Mouse (Mus musculus) embryonic facial prominence, embryonic 13.5 days (tissue): ENCODE measurements around the gene Tgfbr3l. TPM values are rescaled to one million over a fixed set of nuclear protein-coding genes. Genes with fewer than 3 reads are reported as not detected.

Source experiments
- ATAC-seq: fragments of 200-750 bp; cut with Nextera tagmentation; 2 replicates; pipeline ENCODE4 v1.8.0; 2017; ENCODE audit warnings: low read depth; ENCODE audit not compliant: insufficient number of reproducible peaks, insufficient read depth, low FRiP score, low TSS enrichment
- H3K27ac ChIP-seq: fragments of 300-500 bp; sonication (generic); 2 replicates; pipeline ENCODE4 v1.5.1; 2015; ENCODE audit warnings: moderate library complexity, mild to moderate bottlenecking, inconsistent platforms
- H3K27me3 ChIP-seq: fragments of 300-500 bp; sonication (generic); 2 replicates; pipeline ENCODE4 v1.6.1; 2015; ENCODE audit warnings: mild to moderate bottlenecking, inconsistent platforms
- H3K36me3 ChIP-seq: fragments of 300-500 bp; sonication (generic); 2 replicates; pipeline ENCODE4 v1.6.1; 2015; ENCODE audit warnings: mild to moderate bottlenecking, inconsistent platforms
- H3K4me1 ChIP-seq: fragments of 300-500 bp; sonication (generic); 2 replicates; pipeline ENCODE4 v1.6.1; 2015; ENCODE audit warnings: inconsistent platforms
- H3K4me2 ChIP-seq: fragments of 300-500 bp; sonication (generic); 2 replicates; pipeline ENCODE4 v1.6.1; 2015; ENCODE audit warnings: moderate library complexity, mild to moderate bottlenecking, inconsistent platforms
- H3K4me3 ChIP-seq: fragments of 300-500 bp; sonication (generic); 2 replicates; pipeline ENCODE4 v1.5.1; 2015; ENCODE audit warnings: mild to moderate bottlenecking, inconsistent platforms
- H3K9ac ChIP-seq: fragments of 300-500 bp; sonication (generic); 2 replicates; pipeline ENCODE4 v1.6.1; 2015; ENCODE audit warnings: mild to moderate bottlenecking, inconsistent platforms
- H3K9me3 ChIP-seq: fragments of 300-500 bp; sonication (generic); 2 replicates; pipeline ENCODE4 v1.6.1; 2016; ENCODE audit warnings: inconsistent platforms
- WGBS: fragments of 180-500 bp; shearing (Covaris S2); methylation state at CpG from one replicate; pipeline ENCODE4 v1.1.7; 2015; ENCODE audit warnings: mixed read lengths; 5-methylcytosine and 5-hydroxymethylcytosine counted together
- polyA plus RNA-seq: library from polyadenylated mRNA; unstranded; fragments of >200 nt; fragmentation: Nextera tagmentation; extraction: Ambion mirVana; gene quantifications from 2 replicates; pipeline ENCODE4 v1.2.1, GENCODE M21; 2015

Tgfbr3l gene
- polyA plus RNA-seq, 1 experiment from 2014 or later = 7.3 TPM

DNA sequence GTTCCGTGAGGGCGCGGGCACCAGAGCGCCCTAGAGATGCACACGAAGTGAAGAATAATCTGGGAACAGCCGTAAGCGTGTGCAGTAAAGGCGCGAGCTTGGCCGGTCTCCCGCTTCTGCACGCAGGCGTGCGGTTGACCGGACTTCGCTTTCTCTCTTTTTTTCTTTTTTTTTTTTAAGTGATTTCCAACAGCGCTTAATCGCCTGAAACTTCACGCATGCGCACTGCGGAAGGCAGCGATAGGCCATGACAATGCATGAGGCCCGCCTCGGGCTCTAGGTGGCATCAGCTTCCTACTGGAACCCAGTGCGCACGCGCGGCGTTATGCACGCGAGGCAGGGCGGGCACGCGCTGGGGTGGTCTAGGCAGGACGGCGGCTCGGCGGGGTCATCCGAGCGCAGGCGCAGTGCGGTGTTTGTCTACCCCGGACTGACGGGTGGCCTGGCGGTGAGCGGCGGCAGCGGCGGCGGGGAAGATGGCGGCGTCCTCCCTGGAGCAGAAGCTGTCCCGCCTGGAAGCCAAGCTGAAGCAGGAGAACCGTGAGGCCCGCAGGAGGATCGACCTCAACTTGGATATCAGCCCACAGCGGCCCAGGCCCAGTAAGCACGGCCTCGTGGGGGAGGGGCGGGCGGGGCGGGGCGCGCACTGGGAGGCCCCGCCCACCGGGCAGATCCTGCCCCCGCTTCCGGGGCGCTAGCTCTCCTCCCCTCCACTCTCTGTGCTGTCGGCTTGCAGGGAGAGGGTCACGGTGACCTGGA is 9.4 kb upstream of the Tgfbr3l start, which contains the start of the genes Map2k7 and Gm49320:
Gene Map2k7, plus strand, starts transcription at position 307 of the 759 bp plus-strand sequence.
Gene Gm49320, plus strand, starts transcription at position 432 of the 759 bp plus-strand sequence.
- ATAC-seq = peak; percentile 93
- Histone ChIP-seq H3K9me3 (no peaks in the 10 kb centered on the region), H3K36me3 (peaks cover 20% of the 10 kb centered on the region), H3K4me2 (peak within 1 kb of the TSS; percentile 89), H3K27ac (peak within 1 kb of the TSS; percentile 97), H3K27me3 (no peaks in the 10 kb centered on the region), H3K9ac (peak within 1 kb of the TSS; percentile 85), H3K4me3 (peak within 1 kb of the TSS; percentile 79), H3K4me1 (peaks cover 25% of the 10 kb centered on the region)
- 0% methylated on average over 62 of the region's 71 CpGs for WGBS

DNA sequence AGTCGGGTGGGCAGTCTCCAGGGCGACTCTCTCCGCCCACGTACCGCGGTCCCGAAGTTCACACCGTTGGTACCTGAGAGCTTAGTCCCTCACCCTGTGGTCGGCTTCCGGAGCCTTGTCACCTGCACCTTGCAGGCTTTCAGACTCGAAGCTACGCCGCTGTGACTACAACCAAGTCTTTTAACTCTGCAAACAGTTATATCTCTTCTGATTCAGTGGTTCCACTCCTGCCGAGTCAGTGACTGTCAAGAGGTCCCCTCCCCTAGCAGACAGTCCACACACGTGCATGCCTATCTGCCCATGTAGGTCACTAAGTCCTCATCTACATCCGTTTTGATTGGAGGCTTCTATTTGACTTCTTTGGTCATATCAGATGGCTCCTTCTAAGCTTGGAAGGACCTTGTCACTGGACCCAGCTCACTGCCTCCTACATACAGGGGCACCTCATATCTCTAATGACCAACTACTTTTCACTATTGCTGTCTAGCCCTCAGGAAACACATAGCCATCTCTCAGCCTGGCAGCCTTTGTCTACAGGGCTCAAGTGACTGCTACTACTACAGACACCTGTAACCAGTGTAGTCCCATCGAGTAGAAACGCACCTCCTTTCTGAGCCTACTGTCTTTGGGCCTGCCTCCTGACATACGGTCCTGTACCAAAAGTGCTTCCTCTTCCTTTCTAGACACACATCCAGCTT is 8.7 kb upstream of the Tgfbr3l start:
- no peak for ATAC-seq
- Histone ChIP-seq H3K9ac (peak overlapping the region; percentile 85), H3K4me1 (peaks cover 25% of the 10 kb centered on the region), H3K36me3 (peaks cover 28% of the 10 kb centered on the region), H3K27ac (peak overlapping the region; percentile 97), H3K4me2 (peak overlapping the region; percentile 89), H3K4me3 (peak overlapping the region; percentile 79), H3K27me3 (no peaks in the 10 kb centered on the region), H3K9me3 (no peaks in the 10 kb centered on the region)
- WGBS = 13% methylated on average over 19 of the region's 19 CpGs

DNA sequence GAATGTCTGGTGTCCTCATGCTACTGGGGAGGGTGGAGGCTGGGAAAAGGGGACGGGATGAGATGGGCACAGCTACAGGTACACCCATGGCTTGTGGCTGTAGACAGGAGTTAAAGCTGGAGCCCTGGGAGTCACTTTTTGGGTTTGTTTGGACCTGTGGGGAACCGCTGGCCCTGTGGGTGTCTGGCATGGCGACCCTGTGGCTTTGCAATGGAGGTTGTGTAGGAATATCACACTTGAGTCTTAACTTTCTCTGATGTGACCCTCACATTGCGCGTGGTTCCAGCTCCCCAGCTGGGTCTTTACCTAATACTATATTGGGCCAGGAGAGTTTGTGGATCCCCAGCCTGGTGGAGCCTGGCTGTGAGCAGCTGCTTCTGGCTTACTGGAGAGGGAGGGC is 3.0 kb upstream of the Tgfbr3l start:
- H3K9me3 ChIP-seq = no peaks in the 10 kb centered on the region
- no peaks in the 10 kb centered on the region; the same call in 1 of the 2 replicates for H3K27me3 ChIP-seq
- no peak overlapping the region for H3K4me2 ChIP-seq
- H3K4me3 ChIP-seq = no peak overlapping the region
- H3K27ac ChIP-seq = no peak overlapping the region
- ATAC-seq = no peak
- peaks cover 25% of the 10 kb centered on the region for H3K4me1 ChIP-seq
- peaks cover 84% of the 10 kb centered on the region for H3K36me3 ChIP-seq
- peak overlapping the region; percentile 11; the same call in 1 of the 2 replicates for H3K9ac ChIP-seq
- WGBS = 95% methylated on average over 5 of the region's 5 CpGs

DNA sequence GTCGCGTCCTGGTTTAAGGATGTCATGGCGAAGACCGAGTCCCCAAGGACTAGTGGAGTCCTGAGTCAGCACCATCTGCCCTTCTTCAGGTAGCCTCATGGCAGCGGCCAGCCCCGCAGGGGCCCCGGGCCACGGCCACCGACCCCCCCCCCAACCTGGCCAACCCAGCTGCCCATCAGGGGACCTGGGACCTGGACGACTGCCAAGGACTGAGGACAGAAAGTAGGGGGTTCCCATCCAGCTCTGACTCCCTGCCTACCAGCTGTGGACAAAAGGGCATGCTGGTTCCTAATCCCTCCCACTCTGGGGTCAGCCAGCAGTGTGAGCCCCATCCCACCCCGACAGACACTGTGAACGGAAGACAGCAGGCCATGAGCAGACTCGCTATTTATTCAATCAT is 2.3 kb upstream of the Tgfbr3l start:
- H3K9ac ChIP-seq = no peak overlapping the region
- H3K4me3 ChIP-seq = no peak overlapping the region
- no peaks in the 10 kb centered on the region for H3K9me3 ChIP-seq
- no peak overlapping the region for H3K4me2 ChIP-seq
- H3K27ac ChIP-seq = no peak overlapping the region
- H3K4me1 ChIP-seq = peaks cover 23% of the 10 kb centered on the region
- peaks cover 87% of the 10 kb centered on the region for H3K36me3 ChIP-seq
- ATAC-seq = no peak
- 92% methylated on average over 13 of the region's 13 CpGs for WGBS
- no peaks in the 10 kb centered on the region; the same call in 1 of the 2 replicates for H3K27me3 ChIP-seq

DNA sequence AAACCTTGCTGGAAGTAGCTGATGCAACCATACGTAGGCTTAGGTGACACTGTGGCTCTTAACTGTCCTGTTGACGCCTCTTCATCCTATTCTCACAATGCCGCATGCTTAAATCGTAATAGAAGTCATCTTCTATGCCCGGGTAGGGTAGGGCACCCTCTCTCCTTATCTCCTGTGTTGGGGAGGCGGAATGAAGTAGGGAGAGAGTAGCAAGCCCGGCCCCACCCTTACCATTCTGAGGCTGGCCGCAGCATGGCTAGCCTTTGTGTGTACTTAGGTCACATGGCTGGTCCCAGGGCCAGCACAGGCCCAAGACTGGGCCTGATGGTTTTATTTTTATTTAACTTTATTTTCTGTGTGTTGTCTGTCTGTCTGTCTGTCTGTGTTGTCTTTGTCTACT is 773 bp upstream of the Tgfbr3l start:
- no peak for ATAC-seq
- H3K27ac ChIP-seq = no peak overlapping the region
- no peaks in the 10 kb centered on the region; the same call in 1 of the 2 replicates for H3K27me3 ChIP-seq
- no peak overlapping the region for H3K9ac ChIP-seq
- 92% methylated on average over 8 of the region's 8 CpGs for WGBS
- H3K4me3 ChIP-seq = no peak overlapping the region
- no peak overlapping the region for H3K4me2 ChIP-seq
- no peaks in the 10 kb centered on the region for H3K9me3 ChIP-seq
- peaks cover 22% of the 10 kb centered on the region for H3K4me1 ChIP-seq
- peaks cover 80% of the 10 kb centered on the region for H3K36me3 ChIP-seq

DNA sequence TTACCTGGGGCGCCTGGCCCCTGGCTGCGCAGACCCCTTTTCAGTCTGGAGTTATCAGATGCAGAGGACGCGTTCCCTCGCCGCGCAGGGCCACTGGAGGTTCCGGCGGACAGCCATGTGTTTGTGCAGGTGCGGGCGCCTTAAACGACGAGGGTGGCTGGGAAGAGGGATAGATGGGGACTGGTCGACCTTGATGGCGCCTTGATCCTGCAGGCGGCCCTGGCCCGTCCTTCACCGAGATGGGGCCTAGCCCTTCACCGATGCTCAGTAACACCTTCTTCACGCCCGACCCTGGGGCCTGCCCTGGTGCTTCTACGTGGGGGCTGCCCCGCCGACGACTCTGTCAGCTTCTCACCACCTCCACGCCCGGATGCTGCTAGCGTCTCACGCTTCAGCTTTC is 1.2 kb downstream of the Tgfbr3l start:
- Histone ChIP-seq H3K4me1 (peaks cover 34% of the 10 kb centered on the region), H3K9me3 (no peaks in the 10 kb centered on the region), H3K9ac (peak overlapping the region; percentile 55), H3K36me3 (peaks cover 61% of the 10 kb centered on the region), H3K4me2 (no peak overlapping the region), H3K27me3 (no peaks in the 10 kb centered on the region; the same call in 1 of the 2 replicates), H3K27ac (no peak overlapping the region), H3K4me3 (no peak overlapping the region)
- no peak for ATAC-seq
- WGBS = 23% methylated on average over 29 of the region's 29 CpGs

DNA sequence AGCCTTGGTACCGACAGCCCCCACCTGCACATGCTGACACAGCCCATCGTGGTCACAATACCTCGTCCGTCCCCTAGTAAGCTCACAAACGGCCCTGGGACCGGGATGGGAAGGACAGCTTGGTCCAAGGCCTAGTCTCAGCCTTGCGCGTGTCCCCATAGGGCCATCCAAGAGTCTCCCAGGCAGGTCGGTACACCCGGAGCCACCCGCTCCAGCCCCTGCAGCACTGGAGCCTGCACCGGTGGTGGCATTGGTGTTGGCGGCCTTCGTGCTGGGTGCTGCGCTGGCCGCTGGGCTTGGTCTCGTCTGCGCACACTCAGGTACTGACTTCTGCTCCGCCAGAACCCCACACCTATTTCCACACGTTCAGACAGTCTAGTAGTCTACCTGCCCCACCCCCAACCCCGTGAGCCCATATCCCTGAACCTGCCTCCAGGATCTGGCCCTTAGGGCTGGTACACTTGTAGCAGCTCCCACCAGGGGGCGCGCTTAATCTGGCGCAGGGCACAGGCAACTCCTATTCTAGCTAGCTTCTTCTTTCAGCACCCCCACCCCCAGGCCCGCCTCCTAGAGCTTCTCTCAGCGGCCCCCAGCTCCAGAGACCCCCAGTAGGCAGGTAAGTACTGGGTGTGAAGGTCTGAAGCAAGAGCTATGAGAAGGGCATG is 2.4 kb downstream of the Tgfbr3l start:
- Histone ChIP-seq H3K9ac (no peak overlapping the region), H3K27ac (no peak overlapping the region), H3K4me2 (no peak overlapping the region), H3K4me3 (no peak overlapping the region), H3K27me3 (no peaks in the 10 kb centered on the region; the same call in 1 of the 2 replicates), H3K4me1 (peaks cover 37% of the 10 kb centered on the region), H3K9me3 (no peaks in the 10 kb centered on the region), H3K36me3 (peaks cover 61% of the 10 kb centered on the region)
- WGBS = 34% methylated on average over 26 of the region's 26 CpGs
- ATAC-seq = no peak

DNA sequence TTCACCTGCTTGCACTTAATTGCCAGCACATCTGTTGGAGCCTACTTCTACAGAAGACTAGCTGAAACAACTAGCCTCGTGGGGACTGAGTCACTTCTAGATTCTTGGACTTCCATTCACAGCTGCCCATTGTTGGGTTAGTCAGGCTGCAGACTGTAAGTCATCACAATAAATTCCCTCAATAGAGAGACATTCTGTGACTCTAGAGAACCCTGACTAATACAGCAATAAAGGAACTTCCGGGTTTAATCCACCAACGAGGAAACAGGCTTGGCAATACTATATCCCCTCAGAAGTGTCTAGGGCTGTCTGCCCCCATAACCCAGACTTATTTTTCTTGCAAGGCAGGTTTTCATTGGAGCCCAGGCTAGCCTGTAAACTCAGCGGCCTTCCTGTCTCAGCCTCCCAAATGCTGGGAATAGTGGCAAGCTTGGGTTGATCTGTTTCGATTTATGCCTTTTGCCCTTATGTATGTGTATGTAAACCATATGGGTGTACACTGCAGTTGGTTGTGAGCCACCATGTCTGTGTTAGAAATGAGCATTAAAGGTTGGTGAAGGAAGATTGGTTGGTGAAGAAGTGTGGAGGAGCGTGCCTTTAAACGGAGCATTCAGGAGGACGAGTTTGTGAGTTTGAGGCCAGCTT is 4.2 kb downstream of the Tgfbr3l start:
- peak overlapping the region; percentile 95; the same call in 1 of the 2 replicates for H3K27ac ChIP-seq
- 47% methylated on average over 8 of the region's 8 CpGs for WGBS
- H3K9me3 ChIP-seq = no peaks in the 10 kb centered on the region
- peak overlapping the region; percentile 79 for H3K4me3 ChIP-seq
- H3K27me3 ChIP-seq = no peaks in the 10 kb centered on the region; the same call in 1 of the 2 replicates
- peak overlapping the region; percentile 76 for H3K4me2 ChIP-seq
- H3K4me1 ChIP-seq = peaks cover 45% of the 10 kb centered on the region
- peaks cover 61% of the 10 kb centered on the region for H3K36me3 ChIP-seq
- H3K9ac ChIP-seq = peak overlapping the region; percentile 89
- ATAC-seq = no peak

DNA sequence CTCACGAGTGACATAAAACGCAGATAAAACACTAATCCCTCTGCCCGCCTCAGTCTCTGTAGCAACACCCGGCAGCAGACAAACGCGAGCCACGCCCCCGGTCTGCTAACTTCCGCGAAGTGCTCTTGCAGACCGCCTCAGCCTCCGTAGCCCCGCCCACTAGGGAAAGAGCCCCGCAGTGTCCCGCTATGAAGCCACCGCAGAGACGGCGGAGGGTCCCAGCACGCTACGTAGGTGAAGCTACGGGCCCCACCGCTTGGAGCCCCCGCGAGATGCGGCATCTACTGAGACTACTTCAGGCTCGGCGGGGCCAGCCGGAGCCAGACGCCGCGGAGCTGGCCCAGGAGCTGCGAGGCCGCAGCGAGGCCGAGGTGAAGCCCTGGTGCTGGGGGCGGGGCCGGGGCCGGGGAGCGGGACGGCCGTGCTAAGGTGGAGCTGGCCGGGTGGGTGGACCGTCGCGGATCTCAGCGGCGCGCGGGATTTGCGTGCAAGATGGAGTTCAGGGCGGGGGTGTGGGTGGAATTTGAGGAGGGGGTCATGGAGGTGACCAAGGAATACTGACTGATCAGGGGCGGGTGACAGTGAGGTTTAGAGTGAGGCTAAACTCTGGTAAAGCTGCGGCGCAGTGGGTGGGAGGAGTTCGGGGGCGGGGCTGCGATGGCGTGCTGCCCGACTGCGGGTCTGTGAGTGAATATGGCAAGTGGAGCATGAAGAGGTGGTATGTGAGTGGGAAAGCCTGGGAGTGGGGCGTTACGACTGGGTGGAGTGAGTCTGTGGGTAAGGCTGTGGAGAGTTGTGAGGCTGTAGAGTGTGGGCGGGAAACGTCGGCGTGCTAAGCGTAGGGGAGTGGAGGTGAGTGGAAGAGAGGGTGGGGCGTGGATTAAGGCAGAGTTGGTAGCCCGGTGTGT is 5.2 kb downstream of the Tgfbr3l start, which contains the start of gene Snapc2:
Gene Snapc2, plus strand, starts transcription at position 147 of the 908 bp plus-strand sequence.
- H3K27me3 ChIP-seq = no peaks in the 10 kb centered on the region; the same call in 1 of the 2 replicates
- peaks cover 53% of the 10 kb centered on the region for H3K36me3 ChIP-seq
- H3K9me3 ChIP-seq = no peaks in the 10 kb centered on the region
- H3K4me2 ChIP-seq = peak within 1 kb of the TSS; percentile 76
- peak within 1 kb of the TSS; percentile 79 for H3K4me3 ChIP-seq
- H3K27ac ChIP-seq = peak within 1 kb of the TSS; percentile 95
- H3K4me1 ChIP-seq = peaks cover 52% of the 10 kb centered on the region
- WGBS = under 1% methylated on average over 69 of the region's 69 CpGs
- ATAC-seq = peak; percentile 87
- H3K9ac ChIP-seq = peak within 1 kb of the TSS; percentile 89

DNA sequence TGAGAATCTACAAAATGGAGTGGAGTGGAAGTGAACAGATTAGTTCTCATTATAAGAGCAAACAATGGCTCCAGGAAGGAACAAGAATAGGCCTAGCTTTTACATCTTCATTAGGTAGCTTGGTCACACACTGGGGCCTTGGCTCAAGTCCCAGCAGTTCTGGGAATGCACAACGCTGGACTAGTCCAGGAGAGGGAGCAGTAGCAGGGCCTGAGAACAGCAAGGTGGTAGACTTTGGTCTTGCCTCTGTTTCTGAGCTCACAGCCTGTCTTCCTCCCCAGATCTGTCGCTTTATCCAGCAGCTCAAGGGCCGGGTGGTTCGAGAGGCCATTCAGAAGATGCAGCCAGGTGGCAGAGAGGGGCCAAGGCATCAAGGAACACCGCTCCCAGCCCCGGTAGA is 6.0 kb downstream of the Tgfbr3l start:
- 67% methylated on average over 6 of the region's 6 CpGs for WGBS
- H3K4me3 ChIP-seq = peak overlapping the region; percentile 79
- no peaks in the 10 kb centered on the region for H3K27me3 ChIP-seq
- H3K4me2 ChIP-seq = peak overlapping the region; percentile 76
- H3K9me3 ChIP-seq = no peaks in the 10 kb centered on the region
- H3K27ac ChIP-seq = peak overlapping the region; percentile 95; the same call in 1 of the 2 replicates
- no peak for ATAC-seq
- H3K4me1 ChIP-seq = peaks cover 45% of the 10 kb centered on the region
- peaks cover 46% of the 10 kb centered on the region for H3K36me3 ChIP-seq
- H3K9ac ChIP-seq = peak overlapping the region; percentile 49
